Mouse (Mus musculus) intestine, embryonic 16.5 days (tissue): ENCODE measurements around the gene Ano8. TPM values are rescaled to one million over a fixed set of nuclear protein-coding genes. Genes with fewer than 3 reads are reported as not detected.

Source experiments
- ATAC-seq: fragments of 200-750 bp; cut with Nextera tagmentation; 2 replicates; pipeline ENCODE4 v1.8.0; 2017; ENCODE audit warnings: moderate TSS enrichment, moderate library complexity
- H3K27ac ChIP-seq: fragments of 300-500 bp; sonication (generic); 2 replicates; pipeline ENCODE4 v1.5.1; 2014; ENCODE audit warnings: mild to moderate bottlenecking, low read length
- H3K27me3 ChIP-seq: fragments of 300-500 bp; sonication (generic); replicated peaks from 2 replicates; pipeline ENCODE4 v1.6.1; 2014; ENCODE audit warnings: low read length, control low read depth, mixed read lengths; ENCODE audit not compliant: control insufficient read depth, insufficient read depth
- H3K36me3 ChIP-seq: fragments of 300-500 bp; sonication (generic); 2 replicates; pipeline ENCODE4 v1.6.1; 2014; ENCODE audit warnings: low read length, control low read depth; ENCODE audit not compliant: control insufficient read depth, insufficient read depth
- H3K4me1 ChIP-seq: fragments of 300-500 bp; sonication (generic); 2 replicates; pipeline ENCODE4 v1.6.1; 2014; ENCODE audit warnings: low read length, control low read depth, mixed read lengths; ENCODE audit not compliant: control insufficient read depth, insufficient read depth
- H3K4me2 ChIP-seq: fragments of 300-500 bp; sonication (generic); 2 replicates; pipeline ENCODE4 v1.6.1; 2014; ENCODE audit warnings: low read depth, low read length, control low read depth
- H3K4me3 ChIP-seq: fragments of 300-500 bp; sonication (generic); 2 replicates; pipeline ENCODE4 v1.5.1; 2014; ENCODE audit warnings: mild to moderate bottlenecking, low read length
- H3K9ac ChIP-seq: fragments of 300-500 bp; sonication (generic); 2 replicates; pipeline ENCODE4 v1.6.1; 2014; ENCODE audit warnings: low read depth, low read length
- H3K9me3 ChIP-seq: fragments of 300-500 bp; sonication (generic); 2 replicates; pipeline ENCODE4 v1.6.1; 2016; ENCODE audit warnings: low read length, control low read depth; ENCODE audit not compliant: control insufficient read depth
- WGBS: fragments of 180-500 bp; shearing (Covaris S2); extraction: QIAGEN DNeasy Blood & Tissue Kit; methylation state at CpG from one replicate; pipeline ENCODE4 v1.1.7; 2014; 5-methylcytosine and 5-hydroxymethylcytosine counted together
- polyA plus RNA-seq: library from polyadenylated mRNA; unstranded; fragments of >200 nt; fragmentation: Nextera tagmentation; extraction: Ambion mirVana; gene quantifications from 2 replicates; pipeline ENCODE4 v1.2.1, GENCODE M21; 2015

Ano8 gene
- polyA plus RNA-seq, 1 experiment from 2014 or later: 0.20 TPM

- Histone ChIP-seq H3K27ac (no peak overlapping the region), H3K4me1 (peaks cover 18% of the 10 kb centered on the region), H3K4me2 (no peak overlapping the region), H3K27me3 (no peaks in the 10 kb centered on the region), H3K9ac (no peak overlapping the region; the same call in 1 of the 2 replicates), H3K9me3 (no peaks in the 10 kb centered on the region), H3K36me3 (peaks cover 7% of the 10 kb centered on the region), H3K4me3 (no peak overlapping the region)
- ATAC-seq: no peak
- WGBS: 91% methylated on average over 6 of the region's 6 CpGs
Observed at GRCm38 (mm10) chr8:71460716-71461115, 25.0 kb downstream of the Ano8 start.

DNA sequence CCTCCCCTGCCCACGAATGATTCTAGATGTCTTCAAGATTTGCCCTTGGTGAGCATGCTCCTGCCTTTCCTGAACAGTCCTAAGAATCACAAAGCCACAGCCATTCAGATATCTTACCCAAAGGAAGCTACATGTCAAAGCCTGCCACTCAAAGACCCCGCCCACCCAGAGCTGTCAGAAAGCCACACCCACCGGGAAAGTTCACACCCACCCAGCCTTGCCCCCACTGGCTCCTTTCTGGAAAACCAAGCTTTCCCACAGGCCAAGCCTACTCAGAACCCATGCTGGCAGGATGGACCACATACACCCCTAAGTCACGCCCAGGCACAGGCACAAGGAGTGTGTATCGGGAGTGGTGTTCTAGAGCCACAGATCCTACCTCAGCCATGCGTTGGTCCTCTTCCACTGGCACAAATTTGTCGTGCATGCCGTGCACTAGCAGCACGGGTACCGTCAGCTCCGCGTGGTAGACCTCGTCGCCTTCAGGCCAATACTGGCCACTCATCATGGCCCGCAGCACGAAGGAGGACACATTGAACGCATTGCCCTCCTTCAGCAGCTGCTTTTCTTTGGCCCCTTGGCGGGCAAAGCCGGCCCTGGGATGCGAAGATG lies 28.0 kb downstream of the Ano8 start:
- Histone ChIP-seq H3K27me3 (no peaks in the 10 kb centered on the region), H3K4me3 (no peak overlapping the region), H3K9ac (no peak overlapping the region), H3K9me3 (no peaks in the 10 kb centered on the region), H3K36me3 (peaks cover 7% of the 10 kb centered on the region), H3K4me1 (peaks cover 6% of the 10 kb centered on the region; the same call in 1 of the 2 replicates), H3K27ac (no peak overlapping the region), H3K4me2 (no peak overlapping the region)
- WGBS: 82% methylated on average over 20 of the region's 20 CpGs
- no peak for ATAC-seq

- no peaks in the 10 kb centered on the region for H3K27me3 ChIP-seq
- WGBS: 43% methylated on average over 22 of the region's 22 CpGs
- no peak overlapping the region for H3K4me3 ChIP-seq
- H3K27ac ChIP-seq: no peak overlapping the region
- no peaks in the 10 kb centered on the region for H3K9me3 ChIP-seq
- no peaks in the 10 kb centered on the region for H3K4me1 ChIP-seq
- H3K36me3 ChIP-seq: peaks cover 7% of the 10 kb centered on the region
- H3K4me2 ChIP-seq: no peak overlapping the region
- ATAC-seq: peak; percentile 32; the same call in 1 of the 2 replicates
- H3K9ac ChIP-seq: no peak overlapping the region
Observed at GRCm38 (mm10) chr8:71456906-71457305, 28.9 kb downstream of the Ano8 start.

DNA sequence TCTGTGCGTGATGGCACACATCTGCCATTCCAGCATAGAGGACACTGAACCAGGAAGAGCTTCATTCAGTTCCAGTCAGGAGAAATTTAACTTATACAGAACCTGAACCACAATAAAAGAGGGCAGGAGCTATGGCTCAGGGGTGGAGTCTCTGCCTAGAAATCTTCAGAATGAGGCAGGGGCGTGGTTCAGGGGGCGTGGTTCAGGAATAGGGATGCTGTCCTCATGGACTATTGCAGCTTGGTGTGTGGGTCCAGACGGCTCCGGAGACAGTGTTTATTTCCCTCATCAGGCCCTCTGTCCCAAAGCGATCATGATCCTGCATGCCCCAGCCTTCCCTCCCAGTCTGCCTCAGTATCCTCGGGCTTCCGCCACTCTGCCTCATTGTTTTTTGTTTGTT lies 31.1 kb downstream of the Ano8 start:
- Histone ChIP-seq H3K27ac (no peak overlapping the region), H3K4me1 (no peaks in the 10 kb centered on the region), H3K9me3 (no peaks in the 10 kb centered on the region), H3K36me3 (no peaks in the 10 kb centered on the region; the same call in 1 of the 2 replicates), H3K27me3 (no peaks in the 10 kb centered on the region), H3K4me2 (no peak overlapping the region), H3K9ac (no peak overlapping the region), H3K4me3 (no peak overlapping the region)
- no peak for ATAC-seq
- 82% methylated on average over 8 of the region's 8 CpGs for WGBS

- H3K4me3 ChIP-seq: no peak overlapping the region
- 61% methylated on average over 2 of the region's 2 CpGs for WGBS
- H3K36me3 ChIP-seq: no peaks in the 10 kb centered on the region
- H3K27me3 ChIP-seq: no peaks in the 10 kb centered on the region
- H3K4me1 ChIP-seq: no peaks in the 10 kb centered on the region
- H3K9me3 ChIP-seq: no peaks in the 10 kb centered on the region
- no peak overlapping the region for H3K9ac ChIP-seq
- H3K27ac ChIP-seq: no peak overlapping the region
- H3K4me2 ChIP-seq: no peak overlapping the region
- no peak for ATAC-seq
Observed at GRCm38 (mm10) chr8:71452669-71453068, 33.1 kb downstream of the Ano8 start.

DNA sequence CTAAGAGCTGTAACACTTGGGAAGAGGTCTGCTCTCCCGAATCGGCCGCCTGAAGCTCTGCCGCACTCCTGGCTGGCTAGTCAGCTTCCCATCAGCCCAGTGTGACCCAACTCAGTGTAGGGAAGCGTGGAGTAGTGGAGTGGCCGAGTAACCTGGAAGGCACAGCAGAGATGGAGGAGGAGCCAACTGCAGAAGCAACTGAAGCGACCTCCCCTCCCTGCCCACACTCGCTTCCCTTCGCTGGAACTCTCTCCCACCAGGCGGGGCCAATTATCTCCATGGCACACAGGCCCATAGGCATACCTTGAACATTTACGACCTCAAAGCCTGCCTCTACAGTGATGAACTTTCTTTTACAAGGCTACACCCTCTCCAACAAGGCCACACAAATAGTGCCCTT lies 34.0 kb downstream of the Ano8 start:
- Histone ChIP-seq H3K4me3 (no peak overlapping the region), H3K9ac (no peak overlapping the region), H3K36me3 (no peaks in the 10 kb centered on the region), H3K4me2 (no peak overlapping the region), H3K27me3 (no peaks in the 10 kb centered on the region), H3K27ac (no peak overlapping the region), H3K9me3 (no peaks in the 10 kb centered on the region), H3K4me1 (no peaks in the 10 kb centered on the region)
- 44% methylated on average over 11 of the region's 11 CpGs for WGBS
- ATAC-seq: no peak

GRCm38 (mm10) chr8:71451337-71451736 lies 34.4 kb downstream of the Ano8 start:
- H3K4me2 ChIP-seq: no peak overlapping the region
- no peak overlapping the region for H3K4me3 ChIP-seq
- no peak overlapping the region for H3K27ac ChIP-seq
- no peak for ATAC-seq
- no peaks in the 10 kb centered on the region for H3K27me3 ChIP-seq
- 61% methylated on average over 4 of the region's 4 CpGs for WGBS
- H3K9me3 ChIP-seq: no peaks in the 10 kb centered on the region
- H3K36me3 ChIP-seq: no peaks in the 10 kb centered on the region
- no peak overlapping the region for H3K9ac ChIP-seq
- no peaks in the 10 kb centered on the region for H3K4me1 ChIP-seq

GRCm38 (mm10) chr8:71445096-71445495 lies 40.7 kb downstream of the Ano8 start:
- H3K9ac ChIP-seq: no peak overlapping the region
- H3K4me3 ChIP-seq: no peak overlapping the region
- H3K4me2 ChIP-seq: no peak overlapping the region
- ATAC-seq: no peak
- H3K27me3 ChIP-seq: peaks cover 4% of the 10 kb centered on the region; the same call in 1 of the 2 replicates
- H3K36me3 ChIP-seq: no peaks in the 10 kb centered on the region
- 81% methylated on average over 7 of the region's 7 CpGs for WGBS
- no peaks in the 10 kb centered on the region for H3K9me3 ChIP-seq
- no peaks in the 10 kb centered on the region for H3K4me1 ChIP-seq
- no peak overlapping the region for H3K27ac ChIP-seq

GRCm38 (mm10) chr8:71441404-71441803 lies 44.4 kb downstream of the Ano8 start:
- H3K4me3 ChIP-seq: no peak overlapping the region
- H3K36me3 ChIP-seq: no peaks in the 10 kb centered on the region
- under 1% methylated on average over 7 of the region's 7 CpGs for WGBS
- ATAC-seq: no peak
- H3K4me2 ChIP-seq: no peak overlapping the region
- no peak overlapping the region for H3K27ac ChIP-seq
- peaks cover 4% of the 10 kb centered on the region; the same call in 1 of the 2 replicates for H3K27me3 ChIP-seq
- no peaks in the 10 kb centered on the region for H3K9me3 ChIP-seq
- H3K9ac ChIP-seq: no peak overlapping the region
- no peaks in the 10 kb centered on the region for H3K4me1 ChIP-seq

- WGBS: 50% methylated on average over 3 of the region's 3 CpGs
- ATAC-seq: no peak
Observed at GRCm38 (mm10) chr8:71437041-71437440, 48.7 kb downstream of the Ano8 start.

More at GRCm38 (mm10) chr8:71437041-71437440, 48.7 kb downstream of the Ano8 start:
- Histone ChIP-seq H3K36me3 (no peaks in the 10 kb centered on the region), H3K4me1 (no peaks in the 10 kb centered on the region), H3K4me3 (no peak overlapping the region), H3K4me2 (no peak overlapping the region), H3K27me3 (peaks cover 3% of the 10 kb centered on the region; the same call in 1 of the 2 replicates), H3K9ac (no peak overlapping the region), H3K27ac (no peak overlapping the region), H3K9me3 (no peaks in the 10 kb centered on the region)
